Mouse (Mus musculus) kidney, embryonic 14.5 days (tissue): ENCODE data around the gene Nhlrc3. TPM values are rescaled to one million over a fixed set of nuclear protein-coding genes. Genes with fewer than 3 reads are reported as not detected.

Source experiments
- ATAC-seq: fragments of 200-750 bp; cut with Nextera tagmentation; 2 replicates; pipeline ENCODE4 v1.8.0; 2017; ENCODE audit warnings: moderate number of reproducible peaks, mild to moderate bottlenecking, moderate TSS enrichment, moderate library complexity; ENCODE audit not compliant: low FRiP score, low TSS enrichment
- H3K27ac ChIP-seq: fragments of 300-500 bp; sonication (generic); 2 replicates; pipeline ENCODE4 v1.5.1; 2014; ENCODE audit warnings: low read depth, mild to moderate bottlenecking, low read length, moderate library complexity, mixed read lengths
- H3K27me3 ChIP-seq: fragments of 300-500 bp; sonication (generic); 2 replicates; pipeline ENCODE4 v1.6.1; 2014; ENCODE audit warnings: mild to moderate bottlenecking, low read length; ENCODE audit not compliant: control insufficient read depth, insufficient read depth
- H3K36me3 ChIP-seq: fragments of 300-500 bp; sonication (generic); 2 replicates; pipeline ENCODE4 v1.6.1; 2014; ENCODE audit warnings: low read length, mixed read lengths; ENCODE audit not compliant: control insufficient read depth, insufficient read depth
- H3K4me1 ChIP-seq: fragments of 300-500 bp; sonication (generic); 2 replicates; pipeline ENCODE4 v1.6.1; 2014; ENCODE audit warnings: low read length, mixed read lengths; ENCODE audit not compliant: control insufficient read depth, insufficient read depth
- H3K4me2 ChIP-seq: fragments of 300-500 bp; sonication (generic); replicated peaks from 2 replicates; pipeline ENCODE4 v1.6.1; 2014; ENCODE audit warnings: low read depth, mild to moderate bottlenecking, low read length
- H3K4me3 ChIP-seq: fragments of 300-500 bp; sonication (generic); 2 replicates; pipeline ENCODE4 v1.5.1; 2014; ENCODE audit warnings: mild to moderate bottlenecking, low read length
- H3K9ac ChIP-seq: fragments of 300-500 bp; sonication (generic); 2 replicates; pipeline ENCODE4 v1.6.1; 2014; ENCODE audit warnings: low read depth, mild to moderate bottlenecking, low read length, moderate library complexity
- H3K9me3 ChIP-seq: fragments of 300-500 bp; sonication (generic); 2 replicates; pipeline ENCODE4 v1.6.1; 2016; ENCODE audit warnings: low read length; ENCODE audit not compliant: control insufficient read depth
- WGBS: fragments of 180-500 bp; shearing (Covaris S2); extraction: QIAGEN DNeasy Blood & Tissue Kit; methylation state at CpG from one replicate; pipeline ENCODE4 v1.1.7; 2014; 5-methylcytosine and 5-hydroxymethylcytosine counted together
- polyA plus RNA-seq: library from polyadenylated mRNA; unstranded; fragments of >200 nt; fragmentation: Nextera tagmentation; extraction: Ambion mirVana; gene quantifications from 2 replicates; pipeline ENCODE4 v1.2.1, GENCODE M21; 2014

Nhlrc3 gene
- polyA plus RNA-seq, 1 experiment from 2014 or later = 10.1 TPM

DNA sequence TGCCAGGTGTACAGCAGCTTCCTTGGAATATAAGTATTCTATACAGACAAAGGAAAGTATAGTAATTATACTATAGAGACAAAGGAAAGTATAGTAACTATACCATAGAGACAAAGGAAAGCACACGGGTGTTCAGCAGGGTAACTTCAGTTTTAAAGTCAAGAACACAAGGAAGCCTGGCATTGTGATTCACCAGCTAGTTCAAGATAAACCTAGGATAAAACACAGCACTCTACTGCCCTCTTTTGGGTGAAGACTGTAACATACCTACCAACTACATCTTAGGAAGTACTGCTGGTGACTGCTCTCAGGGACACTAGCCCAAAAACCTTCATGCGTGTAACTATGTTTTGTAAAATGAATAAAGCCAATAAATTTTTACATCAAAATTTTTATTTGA, 14.9 kb downstream of the Nhlrc3 start:
- Histone ChIP-seq H3K4me3 (no peak overlapping the region), H3K27me3 (no peaks in the 10 kb centered on the region), H3K4me1 (no peaks in the 10 kb centered on the region), H3K4me2 (no peak overlapping the region), H3K9me3 (no peaks in the 10 kb centered on the region), H3K27ac (no peak overlapping the region), H3K9ac (no peak overlapping the region), H3K36me3 (peaks cover 31% of the 10 kb centered on the region)
- ATAC-seq = peak; percentile 70
- 25% methylated on average over 2 of the region's 2 CpGs for WGBS

GRCm38 (mm10) chr3:53446801-53447200, 16.3 kb downstream of the Nhlrc3 start:
- H3K4me3 ChIP-seq = no peak overlapping the region
- no peak overlapping the region for H3K4me2 ChIP-seq
- H3K9me3 ChIP-seq = no peaks in the 10 kb centered on the region
- no peak overlapping the region for H3K9ac ChIP-seq
- H3K4me1 ChIP-seq = no peaks in the 10 kb centered on the region
- 84% methylated on average over 3 of the region's 3 CpGs for WGBS
- no peak for ATAC-seq
- H3K36me3 ChIP-seq = peaks cover 17% of the 10 kb centered on the region
- H3K27me3 ChIP-seq = no peaks in the 10 kb centered on the region
- no peak overlapping the region for H3K27ac ChIP-seq

- H3K36me3 ChIP-seq = peaks cover 4% of the 10 kb centered on the region; the same call in 1 of the 2 replicates
- no peak for ATAC-seq
- 86% methylated on average over 5 of the region's 5 CpGs for WGBS
- H3K27me3 ChIP-seq = no peaks in the 10 kb centered on the region
- no peak overlapping the region for H3K4me2 ChIP-seq
- no peaks in the 10 kb centered on the region for H3K9me3 ChIP-seq
- no peak overlapping the region for H3K4me3 ChIP-seq
- H3K4me1 ChIP-seq = no peaks in the 10 kb centered on the region
- H3K27ac ChIP-seq = no peak overlapping the region
- no peak overlapping the region for H3K9ac ChIP-seq
These were observed 17.6 kb downstream of the Nhlrc3 start for GRCm38 (mm10) chr3:53445540-53445939.

DNA sequence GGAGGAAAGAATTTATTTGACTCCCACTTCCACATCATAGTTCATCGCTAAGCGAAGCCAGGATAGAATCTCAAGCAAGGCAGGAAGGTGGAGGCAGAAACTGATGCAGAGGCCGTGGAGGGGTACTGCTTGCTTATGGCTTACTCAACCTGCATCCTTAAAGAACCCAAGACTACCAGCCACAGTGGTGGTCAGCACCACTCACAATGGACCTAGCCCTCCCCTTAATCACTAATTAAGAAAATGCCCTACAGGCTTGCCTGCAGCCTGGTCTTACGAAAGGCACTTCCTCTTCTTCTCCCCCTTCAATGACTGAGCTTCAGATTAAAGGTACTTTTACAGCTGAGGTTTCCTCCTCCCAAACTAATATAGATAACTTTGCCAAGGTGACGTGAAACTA, 26.6 kb downstream of the Nhlrc3 start:
- Histone ChIP-seq H3K36me3 (no peaks in the 10 kb centered on the region), H3K27ac (no peak overlapping the region), H3K4me2 (no peak overlapping the region), H3K9me3 (no peaks in the 10 kb centered on the region), H3K4me1 (no peaks in the 10 kb centered on the region), H3K27me3 (no peaks in the 10 kb centered on the region), H3K4me3 (no peak overlapping the region), H3K9ac (no peak overlapping the region)
- WGBS = 66% methylated on average over 5 of the region's 5 CpGs
- no peak for ATAC-seq

DNA sequence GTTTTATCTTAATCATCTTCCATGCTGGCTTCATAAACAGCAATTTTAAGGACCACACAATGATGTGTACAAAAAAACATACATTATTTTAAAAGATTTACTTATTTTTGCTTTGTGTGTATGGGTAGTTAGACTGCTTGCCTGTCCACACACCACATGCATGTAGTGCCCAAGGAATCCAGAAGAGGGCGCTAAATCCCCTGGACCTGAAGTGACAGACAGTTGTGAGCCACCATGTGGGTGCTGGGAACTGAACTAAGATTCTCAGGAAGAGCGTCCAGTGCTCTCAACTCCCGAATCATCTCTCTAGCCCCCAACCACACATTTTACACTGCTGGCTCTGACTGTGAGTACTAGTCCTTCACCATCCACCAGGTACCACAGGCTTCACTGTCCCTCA, 28.5 kb downstream of the Nhlrc3 start:
- Histone ChIP-seq H3K27ac (no peak overlapping the region), H3K4me3 (no peak overlapping the region), H3K36me3 (no peaks in the 10 kb centered on the region), H3K4me1 (no peaks in the 10 kb centered on the region), H3K4me2 (no peak overlapping the region), H3K9ac (no peak overlapping the region), H3K27me3 (no peaks in the 10 kb centered on the region), H3K9me3 (no peaks in the 10 kb centered on the region)
- 80% methylated on average over 3 of the region's 3 CpGs for WGBS
- no peak for ATAC-seq

GRCm38 (mm10) chr3:53423576-53423975, 39.6 kb downstream of the Nhlrc3 start:
- H3K9me3 ChIP-seq = no peaks in the 10 kb centered on the region
- H3K27ac ChIP-seq = no peak overlapping the region
- H3K27me3 ChIP-seq = no peaks in the 10 kb centered on the region
- H3K9ac ChIP-seq = no peak overlapping the region
- ATAC-seq = no peak
- 86% methylated on average over 4 of the region's 4 CpGs for WGBS
- H3K36me3 ChIP-seq = no peaks in the 10 kb centered on the region
- H3K4me1 ChIP-seq = no peaks in the 10 kb centered on the region
- H3K4me3 ChIP-seq = no peak overlapping the region
- no peak overlapping the region for H3K4me2 ChIP-seq

- no peak overlapping the region for H3K4me2 ChIP-seq
- 67% methylated on average over 1 of the region's 1 CpGs for WGBS
These were observed 40.4 kb downstream of the Nhlrc3 start for GRCm38 (mm10) chr3:53422691-53423090.

GRCm38 (mm10) chr3:53421656-53422055, 41.5 kb downstream of the Nhlrc3 start:
- Histone ChIP-seq H3K4me1 (no peaks in the 10 kb centered on the region), H3K27me3 (no peaks in the 10 kb centered on the region), H3K9me3 (no peaks in the 10 kb centered on the region), H3K36me3 (no peaks in the 10 kb centered on the region), H3K4me3 (no peak overlapping the region), H3K4me2 (no peak overlapping the region), H3K27ac (no peak overlapping the region), H3K9ac (no peak overlapping the region)
- 87% methylated on average over 12 of the region's 12 CpGs for WGBS
- ATAC-seq = no peak

More at GRCm38 (mm10) chr3:53422691-53423090, 40.4 kb downstream of the Nhlrc3 start:
- no peaks in the 10 kb centered on the region for H3K27me3 ChIP-seq
- no peaks in the 10 kb centered on the region for H3K36me3 ChIP-seq
- no peaks in the 10 kb centered on the region for H3K9me3 ChIP-seq
- H3K9ac ChIP-seq = no peak overlapping the region
- no peak overlapping the region for H3K4me3 ChIP-seq
- no peaks in the 10 kb centered on the region for H3K4me1 ChIP-seq
- ATAC-seq = no peak
- H3K27ac ChIP-seq = no peak overlapping the region

- no peaks in the 10 kb centered on the region; the same call in 1 of the 2 replicates for H3K4me1 ChIP-seq
- no peak for ATAC-seq
- WGBS = 69% methylated on average over 7 of the region's 7 CpGs
- no peaks in the 10 kb centered on the region for H3K9me3 ChIP-seq
- no peaks in the 10 kb centered on the region for H3K36me3 ChIP-seq
- no peaks in the 10 kb centered on the region for H3K27me3 ChIP-seq
- H3K4me2 ChIP-seq = no peak overlapping the region
- no peak overlapping the region for H3K9ac ChIP-seq
- H3K4me3 ChIP-seq = no peak overlapping the region
- no peak overlapping the region for H3K27ac ChIP-seq
These were observed 45.4 kb downstream of the Nhlrc3 start for GRCm38 (mm10) chr3:53417701-53418100.
